Mouse (Mus musculus) telencephalon, adult 2 months (tissue): ENCODE results near the gene Brms1.
A peak's percentile ranks its signal among the peaks of the same experiment; 100 is the strongest.

Experiments
- DNase-seq: peaks from one replicate; pipeline ENCODE4 v3.0.0-alpha.2; 2011; ENCODE audit warnings: low read depth, low spot score

Brms1 gene

GRCm38 (mm10) chr19:5087884-5088728 is 47.0 kb downstream of the Brms1 start, which contains the start of gene Yif1a:
TSS of gene Yif1a (plus strand) at chr19:5088538.
- peak; percentile 100 for DNase-seq

DNA sequence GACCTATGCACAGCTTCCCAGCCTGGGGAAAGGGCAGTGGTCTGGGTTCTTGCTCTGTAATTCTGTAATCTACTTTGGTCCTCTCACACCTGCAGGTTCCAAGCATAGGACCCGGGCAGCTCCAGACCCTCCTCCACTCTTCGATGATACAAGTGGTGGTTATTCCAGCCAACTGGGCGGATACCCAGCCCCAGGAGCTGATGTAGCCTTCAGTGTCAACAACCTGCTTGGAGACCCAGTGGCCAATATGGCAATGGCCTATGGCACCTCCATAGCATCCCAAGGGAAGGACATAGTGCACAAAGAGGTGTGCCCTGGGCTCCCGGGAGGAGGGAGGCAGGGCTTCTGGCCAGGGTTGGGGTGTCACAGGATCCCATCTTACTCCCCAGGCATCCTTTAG is 48.2 kb downstream of the Brms1 start:
- no peak for DNase-seq

DNA sequence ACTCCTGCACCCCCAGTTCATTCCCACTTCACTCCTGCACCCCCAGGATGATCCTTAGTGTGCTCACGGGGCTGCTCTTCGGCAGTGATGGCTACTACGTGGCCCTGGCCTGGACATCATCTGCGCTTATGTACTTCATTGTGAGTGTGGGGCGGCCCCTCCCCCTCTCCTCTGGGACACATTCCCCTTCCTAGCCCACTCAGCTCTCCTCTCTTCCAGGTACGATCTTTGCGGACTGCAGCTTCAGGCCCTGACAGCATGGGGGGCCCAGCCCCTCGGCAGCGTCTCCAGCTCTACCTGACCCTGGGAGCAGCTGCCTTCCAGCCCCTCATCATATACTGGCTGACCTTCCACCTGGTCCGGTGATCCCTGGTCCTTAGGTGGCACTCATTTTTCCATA is 50.9 kb downstream of the Brms1 start:
- DNase-seq = no peak

DNA sequence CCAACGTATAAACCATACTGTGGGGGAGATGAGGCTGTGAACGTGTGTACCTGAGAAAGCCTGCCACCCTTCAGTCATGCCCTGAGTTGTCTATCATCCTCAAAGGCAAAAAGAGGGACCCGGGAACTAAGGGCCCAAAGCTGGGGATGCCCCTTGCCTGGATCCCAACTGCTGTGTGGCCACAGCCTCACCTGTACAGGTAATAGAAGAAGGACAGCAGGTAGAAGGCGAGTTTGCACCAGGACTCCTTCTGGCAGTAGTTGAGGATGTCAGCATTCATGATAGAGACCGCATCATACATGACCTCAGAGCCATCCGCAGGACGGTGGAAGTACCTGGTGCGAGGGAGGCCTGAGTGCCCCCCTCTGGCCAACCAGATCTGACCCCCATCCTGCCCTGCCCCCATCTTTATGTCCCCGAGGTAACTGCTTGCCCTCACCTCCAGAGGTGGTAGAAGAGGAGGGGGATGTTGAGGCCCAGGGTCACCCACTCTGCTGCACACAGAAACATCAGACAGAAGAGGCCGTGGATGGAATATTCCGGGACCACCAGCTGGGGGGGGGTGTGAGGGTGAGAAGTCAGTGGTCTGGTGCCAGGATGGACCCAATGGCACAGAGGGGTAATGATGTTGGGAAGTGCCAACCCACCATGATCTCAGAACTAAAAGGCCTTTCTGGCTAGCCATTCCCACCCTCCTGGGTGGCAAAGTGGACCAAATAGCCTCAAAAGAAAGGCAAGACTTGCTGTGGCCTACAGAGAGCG is 52.5 kb downstream of the Brms1 start:
- no peak for DNase-seq

- peak; percentile 91 for DNase-seq
Measured at GRCm38 (mm10) chr19:5094243-5094632, 53.1 kb downstream of the Brms1 start.

DNA sequence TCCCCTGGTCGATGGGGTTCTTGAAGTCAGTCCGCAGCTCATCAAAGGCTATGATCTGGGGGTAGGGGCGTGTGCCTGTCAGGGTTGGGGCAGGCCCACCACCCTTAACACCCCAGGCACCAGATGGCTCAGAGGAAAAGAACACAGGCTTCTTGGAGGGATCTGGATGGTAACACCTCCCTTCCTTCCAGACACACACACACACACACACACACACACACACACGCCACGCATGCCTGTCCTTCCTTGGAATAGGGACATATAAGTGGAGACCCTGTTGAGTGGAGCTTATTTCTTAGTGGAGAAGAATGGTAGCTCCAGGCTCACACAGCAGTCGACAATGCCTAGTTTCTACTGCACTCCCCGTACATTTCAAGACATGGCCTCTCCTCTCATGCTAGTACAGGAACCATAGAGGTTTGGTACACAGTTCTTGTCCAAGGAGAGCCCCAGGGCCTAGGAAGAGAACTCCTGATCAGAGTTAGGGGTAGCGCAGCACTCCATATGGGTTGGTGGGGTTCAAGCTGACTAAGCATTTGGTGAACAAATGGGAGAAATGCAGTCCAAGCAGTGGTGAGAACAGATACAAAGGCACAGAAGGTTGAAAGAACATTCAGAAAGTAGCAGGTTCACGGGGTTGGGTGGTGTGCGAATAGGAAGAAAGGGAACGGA is 53.7 kb downstream of the Brms1 start:
- no peak for DNase-seq

GRCm38 (mm10) chr19:5095887-5096474 is 54.8 kb downstream of the Brms1 start:
- DNase-seq = no peak

- DNase-seq = no peak
Measured at GRCm38 (mm10) chr19:5097521-5098362, 56.6 kb downstream of the Brms1 start.

DNA sequence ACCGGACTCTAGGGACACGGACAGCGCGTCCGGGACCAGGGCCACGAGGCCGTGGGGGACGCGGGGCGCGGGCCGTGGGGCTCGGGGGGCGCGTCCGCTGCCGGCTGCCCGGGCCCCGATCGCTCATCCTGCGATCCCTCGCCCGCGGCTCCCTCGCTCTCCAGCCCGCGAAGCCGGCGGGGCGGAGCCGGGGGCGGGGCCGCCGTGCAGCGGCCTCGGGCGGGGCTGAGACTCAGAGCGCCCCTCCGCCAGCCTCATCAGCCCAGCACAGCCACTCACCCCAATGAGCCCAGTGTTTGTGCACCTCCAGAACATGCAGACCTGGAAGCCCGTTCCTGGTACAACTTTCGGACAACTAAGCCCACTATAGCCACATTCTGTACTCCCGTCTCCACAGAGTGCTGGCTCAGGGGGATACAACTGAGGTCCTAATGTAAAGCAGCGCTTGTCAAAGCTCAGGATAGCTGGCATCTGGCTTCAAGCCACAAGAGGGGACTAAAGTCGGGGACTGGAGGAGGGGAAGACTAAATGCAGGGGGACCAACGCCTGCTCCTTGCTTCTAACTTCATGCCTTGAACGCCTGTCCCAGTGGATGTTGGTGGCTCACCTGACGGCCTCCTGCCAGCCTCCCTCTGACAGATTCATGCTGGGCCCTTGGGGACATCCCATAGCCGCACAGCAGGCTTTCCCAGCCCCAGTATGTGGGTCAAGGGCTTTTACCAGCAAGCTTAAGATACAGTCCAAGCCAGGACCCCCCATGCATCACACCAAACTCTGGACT is 57.4 kb downstream of the Brms1 start, which contains the start of gene Cnih2:
Gene Cnih2, minus strand, starts transcription at position 159 of the 781 bp plus-strand sequence.
- DNase-seq = no peak
